Mouse (Mus musculus): ENCODE measurements at regions not wholly inside any gene's neighbourhood (a gene's known extent, or its start where the extent isn't known, plus 50 kb on each side); places are given as distances from the start of the nearest gene placed in this dataset.

GRCm38 (mm10) chr9:79201755-79202154 is 516.9 kb downstream of the Col12a1 start:
- TF ChIP-seq POLR2A (IDR thresholded peaks at IDR 0.05; ENCODE audit: borderline replicate concordance, extremely low read depth, insufficient read depth, insufficient read length, poor library complexity, severe bottlenecking) = no peak
- no peak for TF ChIP-seq CTCF (IDR thresholded peaks at IDR 0.05; ENCODE audit: borderline replicate concordance, extremely low read depth, insufficient read depth, insufficient read length)

Measured in brain, embryonic 14.5 days (tissue).